ENCODE assay signal across 9 mouse cellular contexts in genomic region chr14:31832022-31832421, GRCm38 (mm10). TPM values are rescaled to one million over a fixed set of nuclear protein-coding genes. Genes with fewer than 3 reads are reported as not detected.
DNase-seq lines count a peak whose midpoint lies in the region; ATAC-seq and TF ChIP-seq lines count a peak whose summit lies in the region.
"Had no signal": no experiment of that assay in that cellular context is flagged by ENCODE, and none has a peak within 500 bp of the region (broad histone marks: within the 10 kb centered on the region; RNA-seq: fewer than 3 reads in every experiment).

No protein-coding gene starts in this region.

- H3K4me3 ChIP-seq in midbrain, embryonic 10.5 days: peak overlapping the region; percentile 97; the same call in 1 of the 2 replicates
- H3K4me3 ChIP-seq in midbrain, embryonic 11.5 days (ENCODE audit: low read depth, low read length): no peak overlapping the region
- peak overlapping the region; percentile 92; the same call in 1 of the 2 replicates for H3K4me3 ChIP-seq in embryonic facial prominence, embryonic 10.5 days
- H3K4me3 ChIP-seq in liver, embryonic 14.5 days (ENCODE audit: insufficient read depth in 1 of 2, low read depth in 2 of 2, low read length in 2 of 2): no peak overlapping the region

- 63% methylated on average over 4 of the region's 4 CpGs for WGBS in midbrain, embryonic 10.5 days
- 57% methylated on average over 4 of the region's 4 CpGs for WGBS in midbrain, embryonic 11.5 days
- WGBS in embryonic facial prominence, embryonic 10.5 days: 71% methylated on average over 4 of the region's 4 CpGs
- WGBS in liver, embryonic 14.5 days (ENCODE audit: insufficient replicate concordance): 40% methylated on average over 4 of the region's 4 CpGs

- no peak for DNase-seq in midbrain, embryonic 10.5 days (ENCODE audit: low spot score)
- DNase-seq in midbrain, embryonic 11.5 days (ENCODE audit: low spot score, missing footprints): no peak
- no peak for DNase-seq in embryonic facial prominence, embryonic 10.5 days (ENCODE audit: low spot score)
- no peak for DNase-seq in liver, embryonic 14.5 days (ENCODE audit: low read depth in 3 of 3, low spot score in 3 of 3)
- DNase-seq in thymus, postnatal 10 days (ENCODE audit: low spot score in 2 of 2): no peak
- no peak for DNase-seq in cerebellum, adult 9-10 months
- DNase-seq: adrenal gland, adult 8-10 months had no signal

- H3K4me2 ChIP-seq in midbrain, embryonic 11.5 days: no peak overlapping the region
- H3K4me2 ChIP-seq in liver, embryonic 14.5 days (ENCODE audit: low read depth): peak overlapping the region; percentile 76

- ATAC-seq in midbrain, embryonic 11.5 days (ENCODE audit: low FRiP score): no peak
- no peak for ATAC-seq in liver, embryonic 14.5 days (ENCODE audit: insufficient read depth)
- ATAC-seq in CD4-positive, CD25-positive, alpha-beta regulatory T cell, adult 4 months: no peak
- ATAC-seq: lung, postnatal 0 days had no signal

- no peaks in the 10 kb centered on the region for H3K36me3 ChIP-seq in midbrain, embryonic 10.5 days
- no peaks in the 10 kb centered on the region for H3K36me3 ChIP-seq in midbrain, embryonic 11.5 days (ENCODE audit: control insufficient read depth, insufficient read depth, low read length)
- H3K36me3 ChIP-seq in embryonic facial prominence, embryonic 10.5 days (replicated peaks): no peaks in the 10 kb centered on the region
- no peaks in the 10 kb centered on the region for H3K36me3 ChIP-seq in liver, embryonic 14.5 days (replicated peaks; ENCODE audit: control insufficient read depth, insufficient read depth, low read depth)

- H3K27me3 ChIP-seq in midbrain, embryonic 10.5 days (ENCODE audit: low read depth, poor library complexity, severe bottlenecking): no peaks in the 10 kb centered on the region
- no peaks in the 10 kb centered on the region for H3K27me3 ChIP-seq in midbrain, embryonic 11.5 days (ENCODE audit: control insufficient read depth, insufficient read depth, low read length)
- no peaks in the 10 kb centered on the region for H3K27me3 ChIP-seq in embryonic facial prominence, embryonic 10.5 days (replicated peaks; ENCODE audit: low read depth, poor library complexity, severe bottlenecking)
- H3K27me3 ChIP-seq in liver, embryonic 14.5 days (ENCODE audit: control insufficient read depth, insufficient read depth, low read length): no peaks in the 10 kb centered on the region

- TF ChIP-seq CTCF in liver, embryonic 14.5 days (IDR thresholded peaks at IDR 0.05; ENCODE audit: low read depth): no peak

- H3K27ac ChIP-seq in midbrain, embryonic 10.5 days (replicated peaks): no peak overlapping the region
- no peak overlapping the region for H3K27ac ChIP-seq in midbrain, embryonic 11.5 days (ENCODE audit: low read depth, low read length)
- H3K27ac ChIP-seq in embryonic facial prominence, embryonic 10.5 days (replicated peaks): no peak overlapping the region
- no peak overlapping the region for H3K27ac ChIP-seq in liver, embryonic 14.5 days

- no peak overlapping the region for H3K9ac ChIP-seq in midbrain, embryonic 11.5 days (ENCODE audit: low read length)
- H3K9ac ChIP-seq in liver, embryonic 14.5 days (replicated peaks): no peak overlapping the region

- H3K9me3 ChIP-seq in midbrain, embryonic 10.5 days (replicated peaks): peaks cover 11% of the 10 kb centered on the region
- no peaks in the 10 kb centered on the region; the same call in 1 of the 2 replicates for H3K9me3 ChIP-seq in midbrain, embryonic 11.5 days (ENCODE audit: control insufficient read depth, low read length)
- H3K9me3 ChIP-seq in embryonic facial prominence, embryonic 10.5 days: 0 out of 2 replicates have a peak, but pooled peaks cover 8% of the 10 kb centered on the region
- no peaks in the 10 kb centered on the region for H3K9me3 ChIP-seq in liver, embryonic 14.5 days (ENCODE audit: control insufficient read depth, low read length)

- H3K4me1 ChIP-seq in midbrain, embryonic 10.5 days: peaks cover 29% of the 10 kb centered on the region
- H3K4me1 ChIP-seq in midbrain, embryonic 11.5 days (ENCODE audit: control insufficient read depth, insufficient read depth, low read length): peaks cover 4% of the 10 kb centered on the region
- H3K4me1 ChIP-seq in embryonic facial prominence, embryonic 10.5 days: peaks cover 16% of the 10 kb centered on the region
- peaks cover 3 to 11% of the 10 kb centered on the region in 2 experiments; a peak in 3 of 4 replicates for H3K4me1 ChIP-seq in liver, embryonic 14.5 days (replicated peaks; ENCODE audit: control insufficient read depth in 2 of 2, insufficient read depth in 2 of 2, low read length in 1 of 2)

- no peak for TF ChIP-seq EP300 in liver, embryonic 14.5 days (IDR thresholded peaks at IDR 0.05; ENCODE audit: low read depth)

RNA-seq across cellular contexts. Expression of gene Ankrd28, which starts 1.6 kb away (rescaled TPM):
- polyA plus RNA-seq in midbrain, embryonic 10.5 days (2016; fragmentation: Nextera tagmentation; extraction: Ambion mirVana): 8.1 and 8.4 TPM in 2 replicates
- 8.9 and 9.4 TPM in 2 replicates for polyA plus RNA-seq in midbrain, embryonic 11.5 days (2014; fragmentation: Nextera tagmentation; extraction: Ambion mirVana)
- 9.5 and 10.7 TPM in 2 replicates for polyA plus RNA-seq in embryonic facial prominence, embryonic 10.5 days (2016; fragmentation: Nextera tagmentation; extraction: Ambion mirVana)
- polyA plus RNA-seq in liver, embryonic 14.5 days (2012; rRNA removed): 3.4 and 4.8 TPM in 2 replicates
- 3.1 and 3.8 TPM in 2 replicates for polyA plus RNA-seq in liver, embryonic 14.5 days (2014; fragmentation: Nextera tagmentation; extraction: Ambion mirVana)
- 1 to 10 TPM; 8.4 to 9.3 TPM for polyA plus RNA-seq in CD4-positive, CD25-positive, alpha-beta regulatory T cell, adult 4 months (2017; shearing (Covaris generic))

Comparison
In these comparisons a context has a peak if more than half of its experiments do, and no peak if none do; other contexts are left out.
1. H3K4me3 ChIP-seq: peak in midbrain, embryonic 10.5 days (single experiment) and embryonic facial prominence, embryonic 10.5 days (single experiment); none in midbrain, embryonic 11.5 days (single experiment) and liver, embryonic 14.5 days (0 of 2).